Mouse (Mus musculus): ENCODE results near the gene Areg. TPM values are rescaled to one million over a fixed set of nuclear protein-coding genes. Genes with fewer than 3 reads are reported as not detected.

The Areg gene
- polyA plus RNA-seq, 1 experiment from 2014 or later: 1.8 TPM

DNA sequence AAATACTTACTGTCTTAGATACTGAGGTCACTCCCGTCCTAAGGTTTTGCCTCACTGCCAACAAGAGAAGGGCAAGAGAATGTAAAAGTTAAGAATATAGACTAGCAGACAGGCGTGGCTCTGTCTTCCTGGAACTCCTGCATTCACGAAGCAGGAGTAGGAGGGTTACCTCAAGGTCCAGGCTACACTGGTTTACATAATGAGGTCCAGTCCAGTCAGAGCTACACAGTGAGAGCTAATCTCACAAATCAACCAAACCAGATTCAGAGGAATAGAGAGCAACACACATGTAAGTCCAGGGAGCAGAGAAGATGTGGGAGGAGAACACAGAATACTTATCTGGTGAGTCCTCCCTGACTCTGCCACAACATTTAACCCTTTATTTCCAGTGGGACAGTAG lies 55.2 kb downstream of the Areg start:
- no peak for ATAC-seq (ENCODE audit: insufficient number of reproducible peaks, low FRiP score, low TSS enrichment, low read depth)

More for the DNA sequence above, 55.2 kb downstream of the Areg start:
- H3K4me2 ChIP-seq: no peak overlapping the region
- no peak overlapping the region for H3K27ac ChIP-seq
- H3K4me3 ChIP-seq: no peak overlapping the region
- H3K9ac ChIP-seq: no peak overlapping the region
- H3K9me3 ChIP-seq: no peaks in the 10 kb centered on the region
- H3K36me3 ChIP-seq: no peaks in the 10 kb centered on the region
- no peaks in the 10 kb centered on the region for H3K27me3 ChIP-seq
- no peaks in the 10 kb centered on the region for H3K4me1 ChIP-seq
- WGBS: 63% methylated on average over 3 of the region's 3 CpGs

Other genes with a start within 250 kb of the Areg start
- 1.3 TPM in 2 replicates for gene Cxcl1, start 248.4 kb upstream of the Areg start, polyA plus RNA-seq (2015; fragmentation: Nextera tagmentation; extraction: Ambion mirVana)
- gene Cxcl2, start 235.7 kb upstream of the Areg start, polyA plus RNA-seq (2015; fragmentation: Nextera tagmentation; extraction: Ambion mirVana): not detected in 2 replicates
- 34.8 and 40.0 TPM in 2 replicates for gene Mthfd2l, start 208.5 kb upstream of the Areg start, polyA plus RNA-seq (2015; fragmentation: Nextera tagmentation; extraction: Ambion mirVana)
- gene Epgn, start 112.1 kb upstream of the Areg start, polyA plus RNA-seq (2015; fragmentation: Nextera tagmentation; extraction: Ambion mirVana): 0.49 and 0.51 TPM in 2 replicates
- gene Ereg, start 65.0 kb upstream of the Areg start, polyA plus RNA-seq (2015; fragmentation: Nextera tagmentation; extraction: Ambion mirVana): 0.99 and 1.0 TPM in 2 replicates

Data from limb, embryonic 15.5 days (tissue).